ENCODE assay signal across 8 mouse cellular contexts in genomic region chr4:46535094-46535830, GRCm38 (mm10). TPM values are rescaled to one million over a fixed set of nuclear protein-coding genes. Genes with fewer than 3 reads are reported as not detected.
A peak's percentile ranks its signal among the peaks of the same experiment; 100 is the strongest.
DNase-seq lines count a peak whose midpoint lies in the region; ATAC-seq lines count a peak whose summit lies in the region.

No protein-coding gene starts in this region.

- H3K9ac ChIP-seq in kidney, embryonic 15.5 days, result peak overlapping the region; percentile 38
- H3K9ac ChIP-seq in intestine, embryonic 16.5 days (ENCODE audit: low read depth, low read length), result peak overlapping the region; percentile 80

- no peak for ATAC-seq in kidney, embryonic 15.5 days (replicated peaks; ENCODE audit: low FRiP score)
- ATAC-seq in intestine, embryonic 16.5 days, result peak; percentile 61

- H3K4me1 ChIP-seq in kidney, embryonic 15.5 days, result peaks cover 27% of the 10 kb centered on the region
- peaks cover 25% of the 10 kb centered on the region for H3K4me1 ChIP-seq in forebrain, embryonic 10.5 days
- H3K4me1 ChIP-seq in intestine, embryonic 16.5 days (ENCODE audit: control insufficient read depth, insufficient read depth, low read length), result 0 out of 2 replicates have a peak, but pooled peaks cover 4% of the 10 kb centered on the region
- peaks cover 50% of the 10 kb centered on the region for H3K4me1 ChIP-seq in megakaryocyte, embryonic 14.5 days

- peak overlapping the region; percentile 81 for H3K4me2 ChIP-seq in kidney, embryonic 15.5 days
- H3K4me2 ChIP-seq in intestine, embryonic 16.5 days (ENCODE audit: low read depth, low read length), result peak overlapping the region; percentile 83

- H3K4me3 ChIP-seq in kidney, embryonic 15.5 days (replicated peaks), result peak overlapping the region; percentile 52
- peak overlapping the region; percentile 55 for H3K4me3 ChIP-seq in forebrain, embryonic 10.5 days
- peak overlapping the region; percentile 70 for H3K4me3 ChIP-seq in intestine, embryonic 16.5 days (ENCODE audit: low read length)
- H3K4me3 ChIP-seq in megakaryocyte, embryonic 14.5 days (replicated peaks), result peak overlapping the region; percentile 94

- WGBS in kidney, embryonic 15.5 days, result 8% methylated on average over 16 of the region's 16 CpGs
- 6% methylated on average over 16 of the region's 16 CpGs for WGBS in forebrain, embryonic 10.5 days
- WGBS in intestine, embryonic 16.5 days, result 5% methylated on average over 16 of the region's 16 CpGs

- H3K27me3 ChIP-seq in kidney, embryonic 15.5 days, result peaks cover 64% of the 10 kb centered on the region
- H3K27me3 ChIP-seq in forebrain, embryonic 10.5 days (ENCODE audit: poor library complexity, severe bottlenecking), result peaks cover 90% of the 10 kb centered on the region
- H3K27me3 ChIP-seq in intestine, embryonic 16.5 days (replicated peaks; ENCODE audit: control insufficient read depth, insufficient read depth, low read length), result peaks cover 9% of the 10 kb centered on the region; the same call in 1 of the 2 replicates
- peaks cover 15% of the 10 kb centered on the region for H3K27me3 ChIP-seq in megakaryocyte, embryonic 14.5 days (replicated peaks)

- no peak overlapping the region for H3K27ac ChIP-seq in kidney, embryonic 15.5 days
- H3K27ac ChIP-seq in forebrain, embryonic 10.5 days, result 0 out of 2 replicates have a peak overlapping the region, but pooled peaks have one; percentile 31
- H3K27ac ChIP-seq in intestine, embryonic 16.5 days (ENCODE audit: low read length), result peak overlapping the region; percentile 90

- no peak for DNase-seq in kidney, adult 18-20 months
- no peak for DNase-seq in forebrain, embryonic 10.5 days (ENCODE audit: extremely low spot score, low spot score)
- peak; percentile 46 for DNase-seq in thymus, postnatal 25 days
- no peak for DNase-seq in cerebellum, adult 9-11 months
- no peak for DNase-seq in adrenal gland, postnatal 14 days

- H3K36me3 ChIP-seq in kidney, embryonic 15.5 days, result no peaks in the 10 kb centered on the region
- H3K36me3 ChIP-seq in forebrain, embryonic 10.5 days (replicated peaks), result no peaks in the 10 kb centered on the region
- H3K36me3 ChIP-seq in intestine, embryonic 16.5 days (ENCODE audit: control insufficient read depth, insufficient read depth, low read length), result no peaks in the 10 kb centered on the region
- peaks cover 42% of the 10 kb centered on the region for H3K36me3 ChIP-seq in megakaryocyte, embryonic 14.5 days (replicated peaks; ENCODE audit: low read length)

- H3K9me3 ChIP-seq in kidney, embryonic 15.5 days (replicated peaks), result no peaks in the 10 kb centered on the region
- no peaks in the 10 kb centered on the region for H3K9me3 ChIP-seq in forebrain, embryonic 10.5 days
- H3K9me3 ChIP-seq in intestine, embryonic 16.5 days (ENCODE audit: control insufficient read depth, low read length), result no peaks in the 10 kb centered on the region
- no peaks in the 10 kb centered on the region for H3K9me3 ChIP-seq in megakaryocyte, embryonic 14.5 days

RNA-seq across cellular contexts. Expression of gene Trim14, which starts 0.7 kb away (rescaled TPM):
- 1.8 and 2.7 TPM in 2 replicates for polyA plus RNA-seq in kidney, embryonic 15.5 days (2015; fragmentation: Nextera tagmentation; extraction: Ambion mirVana)
- 0.43 and 0.84 TPM in 2 replicates for polyA plus RNA-seq in forebrain, embryonic 10.5 days (2016; fragmentation: Nextera tagmentation; extraction: Ambion mirVana)
- 14.8 and 15.2 TPM in 2 replicates for polyA plus RNA-seq in intestine, embryonic 16.5 days (2015; fragmentation: Nextera tagmentation; extraction: Ambion mirVana)
- 2.0 and 8.1 TPM in 2 replicates for polyA plus RNA-seq in megakaryocyte, embryonic 14.5 days (2012; ENCODE audit: insufficient read depth, low replicate concordance)
- total RNA-seq in adrenal gland, postnatal 14 days (2021), result 7.7 and 8.0 TPM in 2 replicates

RNA-seq across cellular contexts. Expression of gene Nans, which starts 46.2 kb away (rescaled TPM):
- polyA plus RNA-seq in kidney, embryonic 15.5 days (2015; fragmentation: Nextera tagmentation; extraction: Ambion mirVana), result 73.0 and 82.4 TPM in 2 replicates
- 75.7 and 77.5 TPM in 2 replicates for polyA plus RNA-seq in forebrain, embryonic 10.5 days (2016; fragmentation: Nextera tagmentation; extraction: Ambion mirVana)
- polyA plus RNA-seq in intestine, embryonic 16.5 days (2015; fragmentation: Nextera tagmentation; extraction: Ambion mirVana), result 112 and 120 TPM in 2 replicates
- polyA plus RNA-seq in megakaryocyte, embryonic 14.5 days (2012; ENCODE audit: insufficient read depth, low replicate concordance), result 34.0 and 67.2 TPM in 2 replicates
- total RNA-seq in adrenal gland, postnatal 14 days (2021), result 31.5 and 43.4 TPM in 2 replicates
